Mouse (Mus musculus) hindbrain, embryonic 16.5 days (tissue): ENCODE data around the gene Vmn1r39. TPM values are rescaled to one million over a fixed set of nuclear protein-coding genes. Genes with fewer than 3 reads are reported as not detected.
"Not testable (repeated sequence)": the region's sequence is repeated elsewhere in the genome, so short reads cannot be mapped to it uniquely, and the experiment has no call there.

Source experiments
- ATAC-seq: fragments of 200-750 bp; cut with Nextera tagmentation; 2 replicates; pipeline ENCODE4 v1.8.0; 2017; ENCODE audit warnings: moderate TSS enrichment, moderate library complexity
- H3K27ac ChIP-seq: fragments of 300-500 bp; sonication (generic); 2 replicates; pipeline ENCODE4 v1.5.1; 2014; ENCODE audit warnings: low read depth, mild to moderate bottlenecking, control low read depth, low read length, moderate library complexity
- H3K27me3 ChIP-seq: fragments of 300-500 bp; sonication (generic); replicated peaks from 2 replicates; pipeline ENCODE4 v1.6.1; 2014; ENCODE audit warnings: low read length; ENCODE audit not compliant: control insufficient read depth, insufficient read depth
- H3K36me3 ChIP-seq: fragments of 300-500 bp; sonication (generic); 2 replicates; pipeline ENCODE4 v1.6.1; 2014; ENCODE audit warnings: mild to moderate bottlenecking, low read length, moderate library complexity, mixed read lengths; ENCODE audit not compliant: control insufficient read depth, insufficient read depth
- H3K4me1 ChIP-seq: fragments of 300-500 bp; sonication (generic); 2 replicates; pipeline ENCODE4 v1.6.1; 2014; ENCODE audit warnings: low read depth, low read length; ENCODE audit not compliant: control insufficient read depth, insufficient read depth
- H3K4me2 ChIP-seq: fragments of 300-500 bp; sonication (generic); 2 replicates; pipeline ENCODE4 v1.6.1; 2014; ENCODE audit warnings: mild to moderate bottlenecking, low read length, control low read depth, moderate library complexity
- H3K4me3 ChIP-seq: fragments of 300-500 bp; sonication (generic); 2 replicates; pipeline ENCODE4 v1.5.1; 2014; ENCODE audit warnings: mild to moderate bottlenecking, low read length, control low read depth, moderate library complexity
- H3K9ac ChIP-seq: fragments of 300-500 bp; sonication (generic); 2 replicates; pipeline ENCODE4 v1.6.1; 2014; ENCODE audit warnings: low read depth, mild to moderate bottlenecking, control low read depth, low read length, moderate library complexity
- H3K9me3 ChIP-seq: fragments of 300-500 bp; sonication (generic); 2 replicates; pipeline ENCODE4 v1.6.1; 2014; ENCODE audit warnings: mild to moderate bottlenecking, low read length, moderate library complexity; ENCODE audit not compliant: control insufficient read depth
- WGBS: fragments of 180-500 bp; shearing (Covaris S2); extraction: QIAGEN DNeasy Blood & Tissue Kit; methylation state at CpG from one replicate; pipeline ENCODE4 v1.1.7; 2014; 5-methylcytosine and 5-hydroxymethylcytosine counted together
- polyA plus RNA-seq: library from polyadenylated mRNA; unstranded; fragments of >200 nt; fragmentation: Nextera tagmentation; extraction: Ambion mirVana; gene quantifications from 2 replicates; pipeline ENCODE4 v1.2.1, GENCODE M21; 2015

The Vmn1r39 gene
- not detected in 2 replicates for polyA plus RNA-seq

- no peak within 1 kb of the TSS for H3K9ac ChIP-seq
- H3K27ac ChIP-seq, result no peak within 1 kb of the TSS
- no peak within 1 kb of the TSS for H3K4me3 ChIP-seq
- peaks cover 3% of the 10 kb centered on the region; the same call in 1 of the 2 replicates for H3K9me3 ChIP-seq
- H3K36me3 ChIP-seq, result no peaks in the 10 kb centered on the region
- no peak for ATAC-seq
- WGBS, result 92% methylated on average over 2 of the region's 2 CpGs
- H3K27me3 ChIP-seq, result no peaks in the 10 kb centered on the region
- no peaks in the 10 kb centered on the region for H3K4me1 ChIP-seq
- no peak within 1 kb of the TSS for H3K4me2 ChIP-seq
Measured at GRCm38 (mm10) chr6:66810509-66810908, at the start of gene Vmn1r39. Gene Vmn1r39 (minus strand): TSS chr6:66810609.

- no peak overlapping the region for H3K4me2 ChIP-seq
Measured at GRCm38 (mm10) chr6:66859391-66859790, 49.0 kb upstream of the Vmn1r39 start.

GRCm38 (mm10) chr6:66858356-66858755 lies 47.9 kb upstream of the Vmn1r39 start:
- Histone ChIP-seq H3K4me1 (no peaks in the 10 kb centered on the region), H3K4me3 (no peak overlapping the region), H3K27ac (no peak overlapping the region), H3K27me3 (no peaks in the 10 kb centered on the region), H3K4me2 (no peak overlapping the region), H3K9ac (no peak overlapping the region), H3K9me3 (no peaks in the 10 kb centered on the region), H3K36me3 (no peaks in the 10 kb centered on the region)
- WGBS, result 82% methylated on average over 1 of the region's 1 CpGs
- ATAC-seq, result no peak

More at GRCm38 (mm10) chr6:66859391-66859790, 49.0 kb upstream of the Vmn1r39 start:
- H3K4me3 ChIP-seq, result no peak overlapping the region
- H3K27ac ChIP-seq, result no peak overlapping the region
- H3K36me3 ChIP-seq, result no peaks in the 10 kb centered on the region
- no peak overlapping the region for H3K9ac ChIP-seq
- no peak for ATAC-seq
- H3K4me1 ChIP-seq, result no peaks in the 10 kb centered on the region
- H3K27me3 ChIP-seq, result no peaks in the 10 kb centered on the region
- no peaks in the 10 kb centered on the region for H3K9me3 ChIP-seq

GRCm38 (mm10) chr6:66856236-66856635 lies 45.8 kb upstream of the Vmn1r39 start:
- Histone ChIP-seq H3K9ac (no peak overlapping the region), H3K27ac (no peak overlapping the region), H3K4me3 (no peak overlapping the region), H3K36me3 (no peaks in the 10 kb centered on the region), H3K27me3 (no peaks in the 10 kb centered on the region), H3K4me1 (no peaks in the 10 kb centered on the region), H3K9me3 (no peaks in the 10 kb centered on the region), H3K4me2 (no peak overlapping the region)
- ATAC-seq, result no peak

GRCm38 (mm10) chr6:66848936-66849335 lies 38.5 kb upstream of the Vmn1r39 start:
- Histone ChIP-seq H3K4me1 (no peaks in the 10 kb centered on the region), H3K27me3 (no peaks in the 10 kb centered on the region), H3K36me3 (no peaks in the 10 kb centered on the region), H3K4me3 (no peak overlapping the region), H3K4me2 (no peak overlapping the region), H3K9me3 (no peaks in the 10 kb centered on the region), H3K27ac (no peak overlapping the region), H3K9ac (no peak overlapping the region)
- ATAC-seq, result no peak
- WGBS, result 49% methylated on average over 4 of the region's 4 CpGs

- not testable (repeated sequence) for H3K4me3 ChIP-seq, H3K36me3 ChIP-seq, H3K27ac ChIP-seq, H3K9ac ChIP-seq, ATAC-seq, H3K4me2 ChIP-seq, H3K27me3 ChIP-seq, H3K4me1 ChIP-seq, H3K9me3 ChIP-seq
- WGBS, result 5% methylated on average over 1 of the region's 1 CpGs
Measured at GRCm38 (mm10) chr6:66840631-66841030, 30.2 kb upstream of the Vmn1r39 start.

- no peak overlapping the region for H3K9ac ChIP-seq
- no peak overlapping the region for H3K4me3 ChIP-seq
- ATAC-seq, result no peak
- H3K27ac ChIP-seq, result no peak overlapping the region
- no peaks in the 10 kb centered on the region for H3K9me3 ChIP-seq
- no peaks in the 10 kb centered on the region for H3K4me1 ChIP-seq
- H3K27me3 ChIP-seq, result no peaks in the 10 kb centered on the region
- no peak overlapping the region for H3K4me2 ChIP-seq
- no peaks in the 10 kb centered on the region for H3K36me3 ChIP-seq
Measured at GRCm38 (mm10) chr6:66836932-66837331, 26.5 kb upstream of the Vmn1r39 start.

- H3K36me3 ChIP-seq, result no peaks in the 10 kb centered on the region
- no peak overlapping the region for H3K9ac ChIP-seq
- H3K9me3 ChIP-seq, result no peaks in the 10 kb centered on the region
- no peak overlapping the region for H3K4me3 ChIP-seq
- no peak for ATAC-seq
- H3K4me1 ChIP-seq, result no peaks in the 10 kb centered on the region
- no peak overlapping the region for H3K4me2 ChIP-seq
- 31% methylated on average over 1 of the region's 1 CpGs for WGBS
- H3K27ac ChIP-seq, result no peak overlapping the region
- H3K27me3 ChIP-seq, result no peaks in the 10 kb centered on the region
Measured at GRCm38 (mm10) chr6:66806311-66806710, 4.1 kb downstream of the Vmn1r39 start.

GRCm38 (mm10) chr6:66805713-66806112 lies 4.7 kb downstream of the Vmn1r39 start:
- WGBS, result 89% methylated on average over 3 of the region's 3 CpGs

GRCm38 (mm10) chr6:66782527-66782926 lies 27.9 kb downstream of the Vmn1r39 start, which contains the start of gene Vmn1r38:
Gene Vmn1r38 (minus strand): TSS chr6:66782627.
- not testable (repeated sequence) for H3K4me2 ChIP-seq, H3K4me3 ChIP-seq, H3K27ac ChIP-seq, H3K4me1 ChIP-seq, H3K9ac ChIP-seq, H3K27me3 ChIP-seq, H3K9me3 ChIP-seq, H3K36me3 ChIP-seq, ATAC-seq

More at GRCm38 (mm10) chr6:66805713-66806112, 4.7 kb downstream of the Vmn1r39 start:
- Histone ChIP-seq H3K36me3 (no peaks in the 10 kb centered on the region), H3K4me3 (no peak overlapping the region), H3K9ac (no peak overlapping the region), H3K4me1 (no peaks in the 10 kb centered on the region), H3K27ac (no peak overlapping the region), H3K9me3 (no peaks in the 10 kb centered on the region), H3K4me2 (no peak overlapping the region), H3K27me3 (no peaks in the 10 kb centered on the region)
- ATAC-seq, result no peak
